Mouse (Mus musculus) mouse trophoblast stem cell (cell line): ENCODE results near the gene Vmn2r79.
"Not testable (repeated sequence)": the region's sequence is repeated elsewhere in the genome, so short reads cannot be mapped to it uniquely, and the experiment has no call there.

Source experiments
- in situ Hi-C, 2 experiments: fragments of 300-500 bp; cut with MseI, MboI; formaldehyde crosslinking; loops; 2 replicates in 1 of 2; 3 replicates in 1 of 2; pipeline ENCODE4 v1.15.1; 2025

Vmn2r79 gene

GRCm38 (mm10) chr7:86995815-86996214 is at the start of gene Vmn2r79:
Vmn2r79 (plus strand) TSS chr7:86996115.
- in situ Hi-C loops, result not testable (repeated sequence)

GRCm38 (mm10) chr7:86994700-86995099 is 1.2 kb upstream of the Vmn2r79 start:
- in situ Hi-C loops, result no loop called here

- in situ Hi-C loops, result not testable (repeated sequence)
These were observed 30.6 kb downstream of the Vmn2r79 start for GRCm38 (mm10) chr7:87026486-87026885.

- in situ Hi-C loops, result no loop called here
These were observed 67.7 kb downstream of the Vmn2r79 start for GRCm38 (mm10) chr7:87063576-87063975.
